Comparison of ENCODE assay signal across 8 mouse cellular contexts in the genomic region with DNA sequence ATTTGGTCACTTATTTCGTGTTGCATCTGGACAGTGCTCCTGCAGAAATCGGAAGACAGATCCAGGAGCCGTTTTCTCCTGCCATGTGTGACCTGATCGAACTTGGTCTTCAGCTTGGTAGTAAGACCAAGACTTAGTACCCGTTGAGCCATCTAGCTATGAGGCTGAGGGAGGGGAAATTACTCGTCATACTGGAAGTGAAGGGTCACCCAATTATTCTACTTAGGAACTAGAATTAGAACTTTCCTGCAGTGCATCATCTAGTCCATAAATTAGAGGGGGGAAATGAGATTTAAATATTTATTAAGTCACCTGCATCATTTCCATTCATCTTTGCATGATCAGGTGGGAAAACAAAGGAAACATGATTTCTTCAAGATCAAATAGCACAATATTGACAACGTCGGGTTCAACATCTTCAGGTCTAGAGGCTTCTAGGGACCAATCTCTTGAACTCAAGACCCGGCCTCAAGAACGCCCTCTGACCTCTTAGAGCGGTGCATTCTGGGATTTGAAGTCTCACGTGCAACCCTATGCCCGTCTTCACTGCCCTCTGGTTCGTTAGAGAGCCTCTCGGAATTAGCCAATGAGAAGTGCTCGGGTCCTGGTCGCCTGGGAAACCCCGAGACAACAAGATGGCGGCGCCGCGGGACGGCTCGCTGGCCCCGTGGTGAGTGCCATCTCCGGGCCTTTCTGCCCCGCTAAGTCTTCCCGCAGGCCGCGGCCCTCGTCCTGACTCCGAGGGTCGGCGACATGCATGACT. TPM values are rescaled to one million over a fixed set of nuclear protein-coding genes. Genes with fewer than 3 reads are reported as not detected.
DNase-seq lines count a peak whose midpoint lies in the region; ATAC-seq lines count a peak whose summit lies in the region.

A gene (plus strand): TSS at position 592 of the 763 bp plus-strand sequence.

- peak; percentile 78 for ATAC-seq in inflammation-experienced regulatory T-cells, adult 6 months
- ATAC-seq in megakaryocyte-erythroid progenitor cell, adult 5-6 weeks (replicated peaks; ENCODE audit: low FRiP score, low TSS enrichment, poor library complexity, severe bottlenecking) = peak; percentile 98

- intact Hi-C loops in gastrocnemius, postnatal 14 days (cut with DNase I; ENCODE audit: low total_unique reads) = no loop called here
- intact Hi-C loops in left cerebral cortex, postnatal 10 days (cut with DNase I) = no loop called here

- peak; percentile 89 to 96 for DNase-seq in adrenal gland, adult (ENCODE audit: inconsistent age in 2 of 2, low spot score in 1 of 2)
- DNase-seq in embryo, embryonic 10.5 days (ENCODE audit: low spot score) = peak; percentile 97
- DNase-seq in gastrocnemius, postnatal 14 days = peak; percentile 83
- peak; percentile 91 to 94 for DNase-seq in left cerebral cortex, postnatal 10 days (ENCODE audit: extremely low spot score in 1 of 2, low spot score in 2 of 2)
- DNase-seq in right cerebral cortex, postnatal 25 days = peak; percentile 90
- DNase-seq in urinary bladder, postnatal 4 days (ENCODE audit: low spot score in 2 of 2) = peak; percentile 77 to 82

RNA-seq across cellular contexts. Expression of the gene that starts here (rescaled TPM):
- 1 to 10 TPM in 1 of 2 experiments, under 1 TPM in 1; 0.70 to 1.2 TPM for total RNA-seq in gastrocnemius, postnatal 14 days (2021)
- 10 to 100 TPM; 36.2 to 54.5 (median 36.5) TPM for polyA plus RNA-seq in inflammation-experienced regulatory T-cells, adult 6 months (2017; shearing (Covaris generic))
- total RNA-seq in left cerebral cortex, postnatal 10 days (2021) = 10 to 100 TPM; 22.6 to 24.9 TPM
- total RNA-seq in megakaryocyte-erythroid progenitor cell, adult 5-6 weeks (2014; fragmentation: Nextera tagmentation) = 17.9 and 21.8 TPM in 2 replicates
- 5.2 and 7.7 TPM in 2 replicates for total RNA-seq in megakaryocyte-erythroid progenitor cell, adult 5-6 weeks (2017)

Comparison
In these comparisons a context has a peak if more than half of its experiments do, and no peak if none do; other contexts are left out.
1. Peak in every context shown above with its lines: DNase-seq and ATAC-seq.